Mouse (Mus musculus): ENCODE measurements around the gene Daam1. TPM values are rescaled to one million over a fixed set of nuclear protein-coding genes. Genes with fewer than 3 reads are reported as not detected.

Gene Daam1
- polyA plus RNA-seq, 1 experiment from 2014 or later, result 15.3 TPM

GRCm38 (mm10) chr12:72007656-72008055 lies 176.8 kb downstream of the Daam1 start:
- no peaks in the 10 kb centered on the region for H3K9me3 ChIP-seq (ENCODE audit: low read depth, low read length)
- H3K4me1 ChIP-seq (ENCODE audit: insufficient read depth), result no peaks in the 10 kb centered on the region
- no peak overlapping the region for H3K27ac ChIP-seq (ENCODE audit: low read depth)
- TF ChIP-seq CTCF (IDR thresholded peaks at IDR 0.05; ENCODE audit: low read depth), result no peak
- ATAC-seq (ENCODE audit: insufficient read depth) (no peak), DNase-seq (no peak)
- H3K4me2 ChIP-seq, result no peak overlapping the region
- no peak overlapping the region for H3K4me3 ChIP-seq (ENCODE audit: low read depth, low read length)
- H3K36me3 ChIP-seq (ENCODE audit: insufficient read depth), result no peaks in the 10 kb centered on the region
- no peaks in the 10 kb centered on the region for H3K27me3 ChIP-seq (ENCODE audit: insufficient read depth, low read length)
- 66% methylated on average over 3 of the region's 3 CpGs for WGBS
- H3K9ac ChIP-seq, result no peak overlapping the region

- H3K4me2 ChIP-seq, result no peak overlapping the region
- WGBS, result 91% methylated on average over 13 of the region's 13 CpGs
Measured at GRCm38 (mm10) chr12:72009051-72009902, 178.4 kb downstream of the Daam1 start.

GRCm38 (mm10) chr12:72011404-72011803 lies 180.5 kb downstream of the Daam1 start:
- no peaks in the 10 kb centered on the region for H3K27me3 ChIP-seq (ENCODE audit: insufficient read depth, low read length)
- H3K4me2 ChIP-seq, result no peak overlapping the region
- WGBS, result 94% methylated on average over 3 of the region's 3 CpGs
- H3K36me3 ChIP-seq (ENCODE audit: insufficient read depth), result no peaks in the 10 kb centered on the region
- no peak overlapping the region for H3K4me3 ChIP-seq (ENCODE audit: low read depth, low read length)
- H3K27ac ChIP-seq (ENCODE audit: low read depth), result no peak overlapping the region
- no peak for TF ChIP-seq CTCF (IDR thresholded peaks at IDR 0.05; ENCODE audit: low read depth)
- ATAC-seq (ENCODE audit: insufficient read depth) (no peak), DNase-seq (no peak)
- H3K4me1 ChIP-seq (ENCODE audit: insufficient read depth), result peaks cover 18% of the 10 kb centered on the region
- H3K9me3 ChIP-seq (ENCODE audit: low read depth, low read length), result no peaks in the 10 kb centered on the region
- H3K9ac ChIP-seq, result no peak overlapping the region

More at GRCm38 (mm10) chr12:72009051-72009902, 178.4 kb downstream of the Daam1 start:
- Histone ChIP-seq H3K36me3 (ENCODE audit: insufficient read depth) (no peaks in the 10 kb centered on the region), H3K27me3 (ENCODE audit: insufficient read depth, low read length) (no peaks in the 10 kb centered on the region), H3K9me3 (ENCODE audit: low read depth, low read length) (no peaks in the 10 kb centered on the region), H3K4me1 (ENCODE audit: insufficient read depth) (peaks cover 16% of the 10 kb centered on the region), H3K4me3 (ENCODE audit: low read depth, low read length) (no peak overlapping the region), H3K9ac (no peak overlapping the region), H3K27ac (ENCODE audit: low read depth) (no peak overlapping the region)
- DNase-seq (no peak), ATAC-seq (ENCODE audit: insufficient read depth) (no peak)
- TF ChIP-seq CTCF (IDR thresholded peaks at IDR 0.05; ENCODE audit: low read depth), result no peak

- Histone ChIP-seq H3K9me3 (ENCODE audit: low read depth, low read length) (no peaks in the 10 kb centered on the region), H3K9ac (no peak overlapping the region), H3K36me3 (ENCODE audit: insufficient read depth) (no peaks in the 10 kb centered on the region), H3K4me2 (no peak overlapping the region), H3K4me3 (ENCODE audit: low read depth, low read length) (no peak overlapping the region), H3K27ac (ENCODE audit: low read depth) (no peak overlapping the region), H3K27me3 (ENCODE audit: insufficient read depth, low read length) (no peaks in the 10 kb centered on the region), H3K4me1 (ENCODE audit: insufficient read depth) (peaks cover 18% of the 10 kb centered on the region)
- no peak for DNase-seq
- WGBS, result 78% methylated on average over 6 of the region's 6 CpGs
- TF ChIP-seq CTCF (IDR thresholded peaks at IDR 0.05; ENCODE audit: low read depth), result no peak; the same call in 1 of the 2 replicates
- no peak for ATAC-seq (ENCODE audit: insufficient read depth)
Measured at GRCm38 (mm10) chr12:72012126-72012525, 181.2 kb downstream of the Daam1 start.

- Histone ChIP-seq H3K4me1 (ENCODE audit: insufficient read depth) (peaks cover 18% of the 10 kb centered on the region), H3K27ac (ENCODE audit: low read depth) (peak overlapping the region; percentile 81), H3K27me3 (ENCODE audit: insufficient read depth, low read length) (no peaks in the 10 kb centered on the region), H3K9ac (no peak overlapping the region), H3K4me3 (ENCODE audit: low read depth, low read length) (no peak overlapping the region), H3K9me3 (ENCODE audit: low read depth, low read length) (no peaks in the 10 kb centered on the region), H3K36me3 (ENCODE audit: insufficient read depth) (no peaks in the 10 kb centered on the region), H3K4me2 (peak overlapping the region; percentile 49)
- TF ChIP-seq CTCF (IDR thresholded peaks at IDR 0.05; ENCODE audit: low read depth), result no peak
- DNase-seq (no peak), ATAC-seq (ENCODE audit: insufficient read depth) (peak; percentile 52; the same call in 1 of the 2 replicates)
- WGBS, result 43% methylated on average over 13 of the region's 13 CpGs
Measured at GRCm38 (mm10) chr12:72013711-72014354, 183.0 kb downstream of the Daam1 start.

GRCm38 (mm10) chr12:72014355-72014776 lies 183.5 kb downstream of the Daam1 start:
- H3K27ac ChIP-seq (ENCODE audit: low read depth), result peak overlapping the region; percentile 81
- ATAC-seq (ENCODE audit: insufficient read depth) (peak; percentile 88), DNase-seq (peak; percentile 75)
- no peaks in the 10 kb centered on the region for H3K9me3 ChIP-seq (ENCODE audit: low read depth, low read length)
- no peaks in the 10 kb centered on the region for H3K27me3 ChIP-seq (ENCODE audit: insufficient read depth, low read length)
- H3K9ac ChIP-seq, result no peak overlapping the region
- H3K4me2 ChIP-seq, result peak overlapping the region; percentile 49
- H3K4me3 ChIP-seq (ENCODE audit: low read depth, low read length), result no peak overlapping the region
- H3K4me1 ChIP-seq (ENCODE audit: insufficient read depth), result peaks cover 18% of the 10 kb centered on the region
- no peak for TF ChIP-seq CTCF (IDR thresholded peaks at IDR 0.05; ENCODE audit: low read depth)
- no peaks in the 10 kb centered on the region for H3K36me3 ChIP-seq (ENCODE audit: insufficient read depth)
- 18% methylated on average over 10 of the region's 10 CpGs for WGBS

- Histone ChIP-seq H3K4me1 (ENCODE audit: insufficient read depth) (peaks cover 18% of the 10 kb centered on the region), H3K9me3 (ENCODE audit: low read depth, low read length) (no peaks in the 10 kb centered on the region), H3K27ac (ENCODE audit: low read depth) (no peak overlapping the region), H3K36me3 (ENCODE audit: insufficient read depth) (no peaks in the 10 kb centered on the region), H3K9ac (no peak overlapping the region), H3K27me3 (ENCODE audit: insufficient read depth, low read length) (no peaks in the 10 kb centered on the region), H3K4me3 (ENCODE audit: low read depth, low read length) (no peak overlapping the region), H3K4me2 (no peak overlapping the region)
- WGBS, result 64% methylated on average over 5 of the region's 5 CpGs
- DNase-seq, result no peak
- no peak for ATAC-seq (ENCODE audit: insufficient read depth)
- TF ChIP-seq CTCF (IDR thresholded peaks at IDR 0.05; ENCODE audit: low read depth), result no peak
Measured at GRCm38 (mm10) chr12:72015296-72015695, 184.4 kb downstream of the Daam1 start.

Measured in lung, embryonic 14.5 days (tissue).